Mouse (Mus musculus): ENCODE data around the gene Pea15a. TPM values are rescaled to one million over a fixed set of nuclear protein-coding genes. Genes with fewer than 3 reads are reported as not detected.

The Pea15a gene
- polyA plus RNA-seq (2015; fragmentation: Nextera tagmentation; extraction: Ambion mirVana), result 422 and 475 TPM in 2 replicates

DNA sequence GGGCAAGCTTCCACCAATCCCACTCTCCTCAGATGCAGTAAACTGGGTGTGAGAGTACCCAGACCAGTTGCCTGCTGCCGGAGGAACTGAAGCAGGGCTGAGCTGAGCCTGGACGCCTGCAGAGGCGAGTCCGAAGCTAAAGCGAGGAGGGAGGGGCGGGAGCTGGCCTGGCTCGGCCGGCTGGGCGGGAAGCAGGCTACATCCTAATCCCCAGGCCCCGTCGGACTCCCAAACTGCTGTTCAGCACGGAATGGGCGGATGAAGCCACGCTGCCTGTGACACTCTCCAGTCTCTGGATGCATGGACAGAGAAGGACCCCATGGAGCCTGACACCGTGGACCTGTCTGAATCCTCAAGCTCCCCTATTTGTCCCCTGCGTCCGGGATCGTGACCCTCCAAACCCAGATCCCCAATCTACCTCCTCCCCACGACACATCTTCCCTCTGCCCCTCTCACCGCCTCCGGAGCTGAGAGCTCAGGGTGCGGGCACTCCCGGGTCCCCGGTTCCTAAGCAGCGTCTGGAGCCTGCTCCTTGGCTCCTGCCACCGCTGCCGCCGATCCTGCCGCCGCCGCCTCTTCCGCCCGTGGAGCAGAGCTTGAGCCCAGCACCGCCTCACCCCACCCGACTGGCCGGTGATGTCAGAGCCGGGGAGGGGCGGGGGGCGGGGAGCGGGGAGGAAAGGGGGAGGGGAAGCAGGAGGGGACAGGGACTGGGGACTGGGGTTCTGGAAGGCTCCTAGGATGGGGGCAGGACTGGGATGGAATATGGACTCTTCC is at the start of gene Pea15a:
Gene Pea15a, minus strand, starts transcription at position 664 of the 777 bp plus-strand sequence.

DNA sequence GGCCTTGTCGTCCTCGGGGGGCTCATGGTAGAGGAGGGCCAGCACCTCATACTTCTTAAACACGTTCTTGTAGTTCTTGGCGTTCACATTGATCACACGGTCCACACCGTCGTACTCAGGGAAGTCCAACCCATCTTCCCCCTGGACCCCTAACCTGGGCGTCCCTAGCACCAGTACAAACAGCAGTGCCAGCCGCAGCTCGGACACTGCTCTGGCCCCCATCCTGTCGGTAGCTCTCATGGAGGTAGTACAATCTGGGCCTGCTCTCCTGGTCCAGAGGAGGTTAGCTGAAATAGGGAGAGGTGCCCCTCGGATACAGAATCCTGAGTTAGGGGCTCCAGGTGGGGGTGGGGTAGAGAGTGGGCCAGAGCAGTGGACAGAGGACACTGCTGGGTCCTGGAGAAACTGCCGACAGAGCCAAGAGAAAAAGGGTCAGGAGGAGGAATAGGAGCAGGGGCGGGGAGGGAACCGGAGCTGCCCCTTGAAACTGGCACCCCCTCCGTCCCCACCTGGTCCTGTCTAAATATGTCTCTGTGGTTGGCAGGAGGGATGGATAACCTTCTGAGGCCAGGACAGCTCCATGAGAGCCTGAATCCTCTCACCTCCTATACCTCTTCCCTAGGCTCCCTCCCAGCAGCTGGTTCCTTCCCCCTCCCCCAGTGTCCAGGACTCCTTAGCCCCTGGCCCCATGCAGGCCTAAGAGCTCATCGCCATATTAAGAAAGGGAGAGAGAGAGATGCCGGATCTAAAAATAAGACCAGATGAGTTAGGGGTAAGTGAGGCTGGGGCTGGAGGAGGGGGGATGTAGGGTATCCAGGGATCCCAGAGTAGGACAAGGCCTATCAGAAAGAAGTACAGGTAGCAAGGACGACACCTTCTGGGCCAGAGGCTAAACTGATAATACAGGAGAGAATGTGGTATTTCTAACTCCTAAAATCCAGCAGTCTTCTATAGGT is 13.1 kb upstream of the Pea15a start, which contains the start of gene Casq1:
Gene Casq1, minus strand, starts transcription at position 418 of the 956 bp plus-strand sequence.

DNA sequence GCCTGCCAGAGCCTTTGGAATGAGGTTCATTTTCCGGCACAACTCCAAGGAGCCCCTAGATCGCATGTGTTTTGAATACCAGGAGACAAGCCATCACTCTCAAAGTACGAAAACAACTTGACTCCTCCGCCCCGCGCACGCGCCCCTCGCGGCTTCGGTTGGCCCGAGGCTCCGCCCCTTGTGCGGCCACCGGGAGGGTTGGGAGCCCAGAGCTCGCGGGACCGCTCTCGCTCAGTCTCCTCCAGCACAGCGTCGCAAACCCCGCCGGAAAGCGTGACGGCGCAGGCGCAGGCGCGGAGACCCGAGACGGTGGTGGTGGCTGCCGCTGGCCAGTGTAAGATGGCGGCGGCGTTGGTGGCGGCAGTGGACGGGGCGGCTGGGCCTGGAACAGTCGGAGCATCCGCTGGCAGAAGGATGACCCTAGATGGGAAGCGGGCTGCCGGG is 58.7 kb downstream of the Pea15a start, which contains the start of gene Dcaf8:
Gene Dcaf8, plus strand, starts transcription at position 250 of the 444 bp plus-strand sequence.

Other genes starting within 250 kb of the Pea15a start
- 33.8 and 37.6 TPM in 2 replicates for gene Vangl2, start 178.4 kb downstream of the Pea15a start, polyA plus RNA-seq (2015; fragmentation: Nextera tagmentation; extraction: Ambion mirVana)
- 1.2 and 1.8 TPM in 2 replicates for gene Nhlh1, start 149.2 kb downstream of the Pea15a start, polyA plus RNA-seq (2015; fragmentation: Nextera tagmentation; extraction: Ambion mirVana)
- gene Copa, start 124.3 kb downstream of the Pea15a start, polyA plus RNA-seq (2015; fragmentation: Nextera tagmentation; extraction: Ambion mirVana), result 110 and 122 TPM in 2 replicates
- 86.3 and 89.9 TPM in 2 replicates for gene Ncstn, start 124.0 kb downstream of the Pea15a start, polyA plus RNA-seq (2015; fragmentation: Nextera tagmentation; extraction: Ambion mirVana)
- gene Pex19, start 80.0 kb downstream of the Pea15a start, polyA plus RNA-seq (2015; fragmentation: Nextera tagmentation; extraction: Ambion mirVana), result 135 and 145 TPM in 2 replicates
- 74.8 and 76.1 TPM in 2 replicates for gene Dcaf8, start 58.7 kb downstream of the Pea15a start, polyA plus RNA-seq (2015; fragmentation: Nextera tagmentation; extraction: Ambion mirVana)
- gene Casq1, start 13.1 kb upstream of the Pea15a start, polyA plus RNA-seq (2015; fragmentation: Nextera tagmentation; extraction: Ambion mirVana), result 1.4 and 1.8 TPM in 2 replicates
- 0.04 TPM in 1 of 2 replicates, not detected in the other for gene Atp1a4, start 51.6 kb upstream of the Pea15a start, polyA plus RNA-seq (2015; fragmentation: Nextera tagmentation; extraction: Ambion mirVana)
- 101 and 117 TPM in 2 replicates for gene Igsf8, start 54.8 kb upstream of the Pea15a start, polyA plus RNA-seq (2015; fragmentation: Nextera tagmentation; extraction: Ambion mirVana)
- gene Atp1a2, start 91.3 kb upstream of the Pea15a start, polyA plus RNA-seq (2015; fragmentation: Nextera tagmentation; extraction: Ambion mirVana), result 146 and 149 TPM in 2 replicates
- 4.0 and 5.0 TPM in 2 replicates for gene Kcnj9, start 122.5 kb upstream of the Pea15a start, polyA plus RNA-seq (2015; fragmentation: Nextera tagmentation; extraction: Ambion mirVana)
- gene Kcnj10, start 134.4 kb upstream of the Pea15a start, polyA plus RNA-seq (2015; fragmentation: Nextera tagmentation; extraction: Ambion mirVana), result 7.6 and 8.6 TPM in 2 replicates
- gene Pigm, start 169.7 kb upstream of the Pea15a start, polyA plus RNA-seq (2015; fragmentation: Nextera tagmentation; extraction: Ambion mirVana), result 3.2 and 3.4 TPM in 2 replicates

All from neural tube, postnatal 0 days (tissue).